Mouse (Mus musculus) MEL (cell line): ENCODE measurements around the gene Kat8. TPM values are rescaled to one million over a fixed set of nuclear protein-coding genes. Genes with fewer than 3 reads are reported as not detected.

Experiments
- DNase-seq: peaks from one replicate; pipeline ENCODE4 v3.0.0; 2011; ENCODE audit warnings: low read depth, low spot score
- H3K27ac ChIP-seq: 2 replicates; pipeline ENCODE4 v1.5.1; 2012; ENCODE audit warnings: low read depth, mild to moderate bottlenecking, control low read depth, low read length, moderate library complexity; ENCODE audit not compliant: control insufficient read depth
- H3K27me3 ChIP-seq, 2 experiments: fragments of 150-350 bp in 1 of 2; sonication (generic) in 1 of 2; 2 replicates each; pipeline ENCODE4 v1.6.1; 2012; ENCODE audit warnings: low read length in 2 of 2, mild to moderate bottlenecking in 2 of 2, improper control_type of control experiment in 1 of 2, moderate library complexity in 1 of 2; ENCODE audit not compliant: insufficient read depth in 2 of 2, control insufficient read depth in 1 of 2
- H3K36me3 ChIP-seq, 2 experiments: 2 replicates each; pipeline ENCODE4 v1.6.1; 2012 to 2014; ENCODE audit warnings: low read length in 2 of 2, improper control_type of control experiment in 1 of 2, inconsistent platforms in 1 of 2, mild to moderate bottlenecking in 1 of 2; ENCODE audit not compliant: insufficient read depth in 2 of 2, control insufficient read depth in 1 of 2
- H3K4me1 ChIP-seq, 2 experiments: fragments of 150-350 bp in 1 of 2; sonication (generic) in 1 of 2; 2 replicates each; pipeline ENCODE4 v1.6.1; 2012; ENCODE audit warnings: low read length in 2 of 2, improper control_type of control experiment in 1 of 2, mild to moderate bottlenecking in 1 of 2; ENCODE audit not compliant: insufficient read depth in 2 of 2, control insufficient read depth in 1 of 2
- H3K4me3 ChIP-seq, 2 experiments: fragments of 150-350 bp in 1 of 2; sonication (generic) in 1 of 2; 2 replicates each; pipeline ENCODE4 v1.5.1; 2012; ENCODE audit warnings: low read depth in 2 of 2, low read length in 2 of 2, mild to moderate bottlenecking in 2 of 2, moderate library complexity in 2 of 2, control low read depth in 1 of 2, improper control_type of control experiment in 1 of 2; ENCODE audit not compliant: control insufficient read depth in 1 of 2, insufficient read depth in 1 of 2
- H3K79me2 ChIP-seq: 2 replicates; pipeline ENCODE4 v1.6.1; 2012; ENCODE audit warnings: mild to moderate bottlenecking, low read length, moderate library complexity; ENCODE audit not compliant: control insufficient read depth, poor library complexity, insufficient read depth
- H3K9ac ChIP-seq: 2 replicates; pipeline ENCODE4 v1.6.1; 2012; ENCODE audit warnings: low read depth, mild to moderate bottlenecking, control low read depth, low read length, moderate library complexity; ENCODE audit not compliant: control insufficient read depth, poor library complexity, severe bottlenecking
- H3K9me3 ChIP-seq: fragments of 150-350 bp; sonication (generic); replicated peaks from 2 replicates; pipeline ENCODE4 v1.6.1; 2012; ENCODE audit warnings: mild to moderate bottlenecking, low read length, improper control_type of control experiment, moderate library complexity; ENCODE audit not compliant: insufficient read depth
- CHD1 ChIP-seq: IDR thresholded peaks from 2 replicates; pipeline ENCODE4 v1.6.1; 2012; ENCODE audit warnings: low read depth, mild to moderate bottlenecking, inconsistent platforms, low read length, improper control_type of control experiment
- EP300 ChIP-seq, 2 experiments: IDR thresholded peaks; 2 replicates each; pipeline ENCODE4 v1.6.1; 2011; ENCODE audit warnings: improper control_type of control experiment in 2 of 2, low read length in 2 of 2, low read depth in 1 of 2, mild to moderate bottlenecking in 1 of 2
- GATA1 ChIP-seq: IDR thresholded peaks from 2 replicates; pipeline ENCODE4 v1.6.1; 2011; ENCODE audit warnings: low read depth, low read length, improper control_type of control experiment
- HCFC1 ChIP-seq: IDR thresholded peaks from 2 replicates; pipeline ENCODE4 v1.6.1; 2012; ENCODE audit warnings: low read depth, mild to moderate bottlenecking, inconsistent platforms, low read length, improper control_type of control experiment, moderate library complexity
- JUND ChIP-seq: IDR thresholded peaks from 2 replicates; pipeline ENCODE4 v1.6.1; 2011; ENCODE audit warnings: low read depth, mild to moderate bottlenecking, improper control_type of control experiment, low read length
- KAT2A ChIP-seq: conservative IDR thresholded peaks from 2 replicates; pipeline ENCODE4 v1.6.1; 2012; ENCODE audit warnings: low read depth, low read length, improper control_type of control experiment, inconsistent platforms
- MAFK ChIP-seq: IDR thresholded peaks from 2 replicates; pipeline ENCODE4 v1.6.1; 2011; ENCODE audit warnings: low read depth, mild to moderate bottlenecking, low read length, improper control_type of control experiment, borderline replicate concordance
- MAZ ChIP-seq: IDR thresholded peaks from 2 replicates; pipeline ENCODE4 v1.6.1; 2012; ENCODE audit warnings: low read depth, mild to moderate bottlenecking, inconsistent platforms, low read length, improper control_type of control experiment
- MYB ChIP-seq: IDR thresholded peaks from 2 replicates; pipeline ENCODE4 v1.6.1; 2011; ENCODE audit warnings: mild to moderate bottlenecking, low read depth, low read length, improper control_type of control experiment
- NELFE ChIP-seq: IDR thresholded peaks from 2 replicates; pipeline ENCODE4 v1.6.1; 2011; ENCODE audit warnings: low read depth, low read length, improper control_type of control experiment
- NRF1 ChIP-seq: IDR thresholded peaks from 2 replicates; pipeline ENCODE4 v1.6.1; 2014; ENCODE audit warnings: low read depth, mild to moderate bottlenecking, inconsistent platforms, low read length, improper control_type of control experiment, moderate library complexity; ENCODE audit not compliant: poor library complexity, insufficient read depth, severe bottlenecking
- POLR2AphosphoS5 ChIP-seq: IDR thresholded peaks from 2 replicates; pipeline ENCODE4 v1.6.1; 2012; ENCODE audit warnings: low read depth, borderline replicate concordance, mild to moderate bottlenecking, inconsistent platforms, low read length, moderate library complexity, mixed read lengths
- SIN3A ChIP-seq: IDR thresholded peaks from 2 replicates; pipeline ENCODE4 v1.6.1; 2012; ENCODE audit warnings: low read length, improper control_type of control experiment, inconsistent platforms
- SMC3 ChIP-seq: IDR thresholded peaks from 2 replicates; pipeline ENCODE4 v1.6.1; 2011; ENCODE audit warnings: low read depth, low read length, improper control_type of control experiment
- TAL1 ChIP-seq: IDR thresholded peaks from 2 replicates; pipeline ENCODE4 v1.6.1; 2012; ENCODE audit warnings: mild to moderate bottlenecking, inconsistent platforms, low read length, moderate library complexity, mixed read lengths
- TBP ChIP-seq: IDR thresholded peaks from 2 replicates; pipeline ENCODE4 v1.8.0; 2011; ENCODE audit warnings: low read depth, low read length, improper control_type of control experiment
- UBTF ChIP-seq: IDR thresholded peaks from 2 replicates; pipeline ENCODE4 v1.6.1; 2012; ENCODE audit warnings: low read depth, mild to moderate bottlenecking, inconsistent platforms, low read length, improper control_type of control experiment, moderate library complexity, borderline replicate concordance; ENCODE audit not compliant: insufficient read depth
- USF2 ChIP-seq, 2 experiments: IDR thresholded peaks; 2 replicates each; pipeline ENCODE4 v1.6.1; 2011 to 2012; ENCODE audit warnings: improper control_type of control experiment in 2 of 2, low read length in 2 of 2, borderline replicate concordance in 1 of 2, inconsistent platforms in 1 of 2, low read depth in 1 of 2, mild to moderate bottlenecking in 1 of 2; ENCODE audit not compliant: insufficient read depth in 1 of 2
- ZMIZ1 ChIP-seq: IDR thresholded peaks from 2 replicates; pipeline ENCODE4 v1.6.1; 2012; ENCODE audit warnings: low read depth, mild to moderate bottlenecking, inconsistent platforms, low read length, improper control_type of control experiment, moderate library complexity
- ZNF384 ChIP-seq: IDR thresholded peaks from 2 replicates; pipeline ENCODE4 v1.6.1; 2012; ENCODE audit warnings: low read depth, mild to moderate bottlenecking, inconsistent platforms, low read length, improper control_type of control experiment
- polyA plus RNA-seq, 2 experiments: library from polyadenylated mRNA; stranded (reverse) in 1 of 2; unstranded in 1 of 2; fragments of >175 nt in 1 of 2; fragments of >200 nt in 1 of 2; gene quantifications; 2 replicates each; pipeline versions ENCODE4 v1.2.1 to v1.2.4; 2012; ENCODE audit warnings: low replicate concordance in 2 of 2, low read depth in 1 of 2; ENCODE audit not compliant: insufficient read length in 2 of 2, insufficient read depth in 1 of 2, missing spikeins in 1 of 2
- total RNA-seq: library from RNA; depleted of rRNA; stranded (reverse); fragments of 300-350 nt; gene quantifications from 2 replicates; pipeline ENCODE4 v1.2.3, GENCODE M21; 2012

Gene Kat8
- total and polyA plus RNA-seq, 3 experiments = 39.5 to 45.8 TPM; not detected in 1

GRCm38 (mm10) chr7:127907939-127908338 lies 4.4 kb upstream of the Kat8 start:
- Histone ChIP-seq H3K4me1 (peaks cover under 1 to 7% of the 10 kb centered on the region in 2 experiments; a peak in 1 of 4 replicates), H3K9me3 (no peaks in the 10 kb centered on the region), H3K4me3 (no peak overlapping the region), H3K79me2 (peaks cover 7% of the 10 kb centered on the region; the same call in 1 of the 2 replicates), H3K9ac (no peak overlapping the region), H3K27ac (no peak overlapping the region), H3K27me3 (no peaks in the 10 kb centered on the region), H3K36me3 (no peaks in the 10 kb centered on the region)
- TF ChIP-seq TAL1 (no peak), GATA1 (no peak), SMC3 (no peak), ZNF384 (no peak), POLR2AphosphoS5 (no peak), HCFC1 (no peak), UBTF (no peak), MYB (no peak)
- no peak for DNase-seq

GRCm38 (mm10) chr7:127908656-127909055 lies 3.7 kb upstream of the Kat8 start:
- H3K36me3 ChIP-seq = peaks cover 0 to 4% of the 10 kb centered on the region in 2 experiments; a peak in 2 of 4 replicates

GRCm38 (mm10) chr7:127912938-127913337 lies 622 bp downstream of the Kat8 start:
- TF ChIP-seq ZNF384 (peak; percentile 60; the same call in 1 of the 2 replicates), MAFK (no peak), NELFE (no peak), GATA1 (peak; percentile 76), EP300 (IDR thresholded peaks at IDR 0.05; ENCODE audit: low read depth in 1 of 2, low read length in 2 of 2) (peak; percentile 5 to 16; a peak in 1 of 4 replicates), USF2 (IDR thresholded peaks at IDR 0.05; ENCODE audit: borderline replicate concordance in 1 of 2, insufficient read depth in 1 of 2, low read depth in 1 of 2, low read length in 2 of 2) (no peak), TBP (no peak), NRF1 (no peak), CHD1 (peak; percentile 78; the same call in 1 of the 2 replicates), JUND (no peak), KAT2A (no peak), UBTF (no peak), SIN3A (no peak; the same call in 1 of the 2 replicates), MAZ (no peak)
- Histone ChIP-seq H3K27ac (peak overlapping the region; percentile 74), H3K4me3 (peak overlapping the region; percentile 83 to 93), H3K36me3 (peaks cover 2 to 4% of the 10 kb centered on the region in 2 experiments; a peak in 3 of 4 replicates), H3K27me3 (no peaks in the 10 kb centered on the region), H3K79me2 (peaks cover 5% of the 10 kb centered on the region), H3K9ac (peak overlapping the region; percentile 80), H3K4me1 (peaks cover 2 to 7% of the 10 kb centered on the region in 2 experiments; a peak in 2 of 4 replicates), H3K9me3 (no peaks in the 10 kb centered on the region)
- DNase-seq = no peak

More at GRCm38 (mm10) chr7:127908656-127909055, 3.7 kb upstream of the Kat8 start:
- H3K27ac ChIP-seq = no peak overlapping the region
- no peaks in the 10 kb centered on the region for H3K9me3 ChIP-seq
- DNase-seq = no peak
- peaks cover 2 to 13% of the 10 kb centered on the region in 2 experiments; a peak in 2 of 4 replicates for H3K4me1 ChIP-seq
- no peak overlapping the region for H3K9ac ChIP-seq
- no peaks in the 10 kb centered on the region for H3K27me3 ChIP-seq
- no peak for TF ChIP-seq ZMIZ1
- no peak overlapping the region for H3K4me3 ChIP-seq
- H3K79me2 ChIP-seq = peaks cover 9% of the 10 kb centered on the region
